Mouse (Mus musculus): ENCODE data around the gene Fam3a.

- TF ChIP-seq POLR2A (IDR thresholded peaks at IDR 0.05; ENCODE audit: low read depth, low read length): no peak
- no peak for TF ChIP-seq CTCF (conservative IDR thresholded peaks at IDR 0.05 in 1 of 2, IDR thresholded peaks at IDR 0.05 in 1 of 2; ENCODE audit: low read depth in 2 of 2, low read length in 2 of 2)
- no peak for TF ChIP-seq RAD21 (IDR thresholded peaks at IDR 0.05; ENCODE audit: low read depth, low read length)
- TF ChIP-seq ELF1 (IDR thresholded peaks at IDR 0.05; ENCODE audit: low read depth, low read length): no peak
- no peak for TF ChIP-seq CHD2 (IDR thresholded peaks at IDR 0.05; ENCODE audit: low read length)
- no peak for TF ChIP-seq MAX (IDR thresholded peaks at IDR 0.05; ENCODE audit: low read length)
Observed at GRCm38 (mm10) chrX:74359171-74359570, 33.9 kb downstream of the Fam3a start.

Data from CH12.LX (cell line).